Comparison of ENCODE assay signal across 14 mouse cellular contexts in the genomic region with DNA sequence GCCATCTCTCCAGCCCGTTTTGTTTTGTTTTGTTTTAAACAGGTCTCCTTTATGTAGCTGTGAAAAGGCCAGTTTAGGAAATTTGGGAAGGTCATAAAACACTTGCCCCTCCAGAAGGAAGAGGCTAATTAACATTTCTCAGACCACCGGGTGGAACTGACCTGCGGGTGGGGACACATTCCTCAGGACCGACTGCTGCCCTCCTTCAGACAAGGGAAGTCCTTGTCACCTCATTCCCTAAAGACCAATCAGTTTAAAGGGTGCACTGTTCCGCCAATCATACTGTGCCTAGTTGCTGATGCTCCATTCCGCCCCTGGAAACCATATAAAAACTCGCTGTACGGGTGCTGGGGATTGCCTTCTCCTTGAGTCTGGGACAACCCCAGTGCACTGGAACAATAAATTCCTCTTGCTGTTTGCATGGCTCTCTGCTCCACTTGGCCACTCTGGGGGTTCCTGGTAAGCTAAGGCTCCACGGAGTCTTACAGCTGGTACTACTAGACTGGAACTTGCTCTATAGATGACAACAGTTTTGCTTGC. TPM values are rescaled to one million over a fixed set of nuclear protein-coding genes. Genes with fewer than 3 reads are reported as not detected.
A peak's percentile ranks its signal among the peaks of the same experiment; 100 is the strongest.
DNase-seq lines count a peak whose midpoint lies in the region; ATAC-seq lines count a peak whose summit lies in the region.
"Had no signal": no experiment of that assay in that cellular context is flagged by ENCODE, and none has a peak within 500 bp of the region (broad histone marks: within the 10 kb centered on the region; RNA-seq: fewer than 3 reads in every experiment).

No protein-coding gene starts in this region.

- peaks cover 31% of the 10 kb centered on the region for H3K4me1 ChIP-seq in heart, embryonic 16.5 days (ENCODE audit: control insufficient read depth, insufficient read depth, low read length)
- peaks cover 47% of the 10 kb centered on the region for H3K4me1 ChIP-seq in liver, embryonic 15.5 days (replicated peaks)
- H3K4me1 ChIP-seq in limb, embryonic 13.5 days: peaks cover 57% of the 10 kb centered on the region

- WGBS in heart, embryonic 16.5 days: 56% methylated on average over 9 of the region's 9 CpGs
- WGBS in liver, embryonic 15.5 days (ENCODE audit: insufficient replicate concordance): 54% methylated on average over 9 of the region's 9 CpGs
- WGBS in limb, embryonic 13.5 days: 21% methylated on average over 9 of the region's 9 CpGs

- peak overlapping the region; percentile 51; the same call in 1 of the 2 replicates for H3K27ac ChIP-seq in heart, embryonic 16.5 days (ENCODE audit: low read length)
- H3K27ac ChIP-seq in liver, embryonic 15.5 days (replicated peaks): peak overlapping the region; percentile 38; the same call in 1 of the 2 replicates
- peak overlapping the region; percentile 66 for H3K27ac ChIP-seq in limb, embryonic 13.5 days
- H3K27ac ChIP-seq: neural tube, embryonic 15.5 days had no signal

- H3K4me2 ChIP-seq in heart, embryonic 16.5 days (ENCODE audit: low read depth, low read length): no peak overlapping the region
- peak overlapping the region; percentile 20 for H3K4me2 ChIP-seq in liver, embryonic 15.5 days
- peak overlapping the region; percentile 44 for H3K4me2 ChIP-seq in limb, embryonic 13.5 days (replicated peaks)
- H3K4me2 ChIP-seq: neural tube, embryonic 15.5 days had no signal

- peak; percentile 34 for DNase-seq in embryo, embryonic 10.5 days (ENCODE audit: low spot score)
- no peak for DNase-seq in embryo, embryonic 11 days
- no peak for DNase-seq in heart, adult 9 months (ENCODE audit: low spot score in 2 of 2)
- no peak for DNase-seq in liver
- no peak for DNase-seq in B cell, adult 2 months
- DNase-seq: cerebellum, adult 11-12 months; kidney, postnatal 10 days; retina, postnatal 1 day; spleen, adult 18-20 months had no signal

- no peak overlapping the region for H3K9ac ChIP-seq in heart, embryonic 16.5 days (ENCODE audit: low read length)
- H3K9ac ChIP-seq in liver, embryonic 15.5 days: no peak overlapping the region; the same call in 1 of the 2 replicates
- H3K9ac ChIP-seq in limb, embryonic 13.5 days: peak overlapping the region; percentile 31; the same call in 1 of the 2 replicates
- H3K9ac ChIP-seq: neural tube, embryonic 15.5 days had no signal

- no peak overlapping the region for H3K4me3 ChIP-seq in heart, embryonic 16.5 days (ENCODE audit: low read length)
- H3K4me3 ChIP-seq in liver, embryonic 15.5 days (replicated peaks): 0 out of 2 replicates have a peak overlapping the region, but pooled peaks have one; percentile 11
- peak overlapping the region; percentile 24 for H3K4me3 ChIP-seq in limb, embryonic 13.5 days
- H3K4me3 ChIP-seq: megakaryocyte, embryonic 14.5 days; neural tube, embryonic 15.5 days had no signal

- ATAC-seq in heart, embryonic 16.5 days (replicated peaks; ENCODE audit: extremely low read depth, insufficient read depth, low FRiP score): no peak
- no peak for ATAC-seq in liver, embryonic 15.5 days (ENCODE audit: insufficient read depth)
- ATAC-seq in limb, embryonic 13.5 days (ENCODE audit: low FRiP score, low read depth): no peak

- H3K36me3 ChIP-seq in heart, embryonic 16.5 days (ENCODE audit: control insufficient read depth, insufficient read depth): no peaks in the 10 kb centered on the region
- H3K36me3 ChIP-seq in liver, embryonic 15.5 days (replicated peaks): no peaks in the 10 kb centered on the region
- H3K36me3 ChIP-seq in limb, embryonic 13.5 days: no peaks in the 10 kb centered on the region
- H3K36me3 ChIP-seq: neural tube, embryonic 15.5 days had no signal

- no peaks in the 10 kb centered on the region for H3K27me3 ChIP-seq in heart, embryonic 16.5 days (ENCODE audit: control insufficient read depth, insufficient read depth, low read length)
- peaks cover 24% of the 10 kb centered on the region for H3K27me3 ChIP-seq in liver, embryonic 15.5 days
- no peaks in the 10 kb centered on the region for H3K27me3 ChIP-seq in limb, embryonic 13.5 days
- H3K27me3 ChIP-seq: megakaryocyte, embryonic 14.5 days had no signal

- no peaks in the 10 kb centered on the region for H3K9me3 ChIP-seq in heart, embryonic 16.5 days (replicated peaks; ENCODE audit: control insufficient read depth, low read length)
- H3K9me3 ChIP-seq in liver, embryonic 15.5 days (replicated peaks): no peaks in the 10 kb centered on the region
- no peaks in the 10 kb centered on the region for H3K9me3 ChIP-seq in limb, embryonic 13.5 days
- H3K9me3 ChIP-seq: megakaryocyte, embryonic 14.5 days; neural tube, embryonic 15.5 days had no signal

RNA-seq across cellular contexts. Expression of a gene that starts 9.5 kb away (rescaled TPM):
- polyA plus RNA-seq in heart, embryonic 16.5 days (2015; fragmentation: Nextera tagmentation; extraction: Ambion mirVana): 43.0 and 43.3 TPM in 2 replicates
- polyA plus RNA-seq in liver, embryonic 15.5 days (2015; fragmentation: Nextera tagmentation; extraction: Ambion mirVana): 22.8 and 23.1 TPM in 2 replicates
- polyA plus RNA-seq in limb, embryonic 13.5 days (2015; fragmentation: Nextera tagmentation; extraction: Ambion mirVana): 71.9 and 73.0 TPM in 2 replicates

RNA-seq across cellular contexts. Expression of a gene that starts 32.9 kb away (rescaled TPM):
- polyA plus RNA-seq in heart, embryonic 16.5 days (2015; fragmentation: Nextera tagmentation; extraction: Ambion mirVana): 43.2 and 46.7 TPM in 2 replicates
- polyA plus RNA-seq in liver, embryonic 15.5 days (2015; fragmentation: Nextera tagmentation; extraction: Ambion mirVana): 27.9 and 36.1 TPM in 2 replicates
- polyA plus RNA-seq in limb, embryonic 13.5 days (2015; fragmentation: Nextera tagmentation; extraction: Ambion mirVana): 70.8 and 72.7 TPM in 2 replicates

RNA-seq across cellular contexts. Expression of a gene that starts 34.5 kb away (rescaled TPM):
- 11.7 and 14.4 TPM in 2 replicates for polyA plus RNA-seq in heart, embryonic 16.5 days (2015; fragmentation: Nextera tagmentation; extraction: Ambion mirVana)
- polyA plus RNA-seq in liver, embryonic 15.5 days (2015; fragmentation: Nextera tagmentation; extraction: Ambion mirVana): 6.2 and 7.2 TPM in 2 replicates
- 15.0 and 15.2 TPM in 2 replicates for polyA plus RNA-seq in limb, embryonic 13.5 days (2015; fragmentation: Nextera tagmentation; extraction: Ambion mirVana)

RNA-seq across cellular contexts. Expression of a gene that starts 48.1 kb away (rescaled TPM):
- 10.2 and 12.0 TPM in 2 replicates for polyA plus RNA-seq in heart, embryonic 16.5 days (2015; fragmentation: Nextera tagmentation; extraction: Ambion mirVana)
- 55.3 and 58.3 TPM in 2 replicates for polyA plus RNA-seq in liver, embryonic 15.5 days (2015; fragmentation: Nextera tagmentation; extraction: Ambion mirVana)
- polyA plus RNA-seq in limb, embryonic 13.5 days (2015; fragmentation: Nextera tagmentation; extraction: Ambion mirVana): 4.1 and 4.9 TPM in 2 replicates
